Mouse (Mus musculus) embryonic facial prominence, embryonic 12.5 days (tissue): ENCODE data around the gene Antxrl. TPM values are rescaled to one million over a fixed set of nuclear protein-coding genes. Genes with fewer than 3 reads are reported as not detected.

Experiments used
- ATAC-seq: fragments of 200-750 bp; cut with Nextera tagmentation; 2 replicates; pipeline ENCODE4 v1.8.0; 2017; ENCODE audit not compliant: insufficient number of reproducible peaks, insufficient read depth, low FRiP score, low TSS enrichment
- H3K27ac ChIP-seq: fragments of 300-500 bp; sonication (generic); 2 replicates; pipeline ENCODE4 v1.5.1; 2016; ENCODE audit warnings: mild to moderate bottlenecking
- H3K27me3 ChIP-seq: fragments of 300-500 bp; sonication (generic); 2 replicates; pipeline ENCODE4 v1.6.1; 2016; ENCODE audit warnings: mild to moderate bottlenecking, moderate library complexity
- H3K36me3 ChIP-seq: fragments of 300-500 bp; sonication (generic); 2 replicates; pipeline ENCODE4 v1.6.1; 2016; ENCODE audit warnings: mild to moderate bottlenecking
- H3K4me1 ChIP-seq: fragments of 300-500 bp; sonication (generic); 2 replicates; pipeline ENCODE4 v1.6.1; 2016
- H3K4me2 ChIP-seq: fragments of 300-500 bp; sonication (generic); replicated peaks from 2 replicates; pipeline ENCODE4 v1.6.1; 2016; ENCODE audit warnings: mild to moderate bottlenecking, moderate library complexity
- H3K4me3 ChIP-seq: fragments of 300-500 bp; sonication (generic); 2 replicates; pipeline ENCODE4 v1.5.1; 2016; ENCODE audit warnings: mild to moderate bottlenecking
- H3K9ac ChIP-seq: fragments of 300-500 bp; sonication (generic); 2 replicates; pipeline ENCODE4 v1.6.1; 2016; ENCODE audit warnings: mild to moderate bottlenecking, moderate library complexity
- H3K9me3 ChIP-seq: fragments of 300-500 bp; sonication (generic); 2 replicates; pipeline ENCODE4 v1.6.1; 2016; ENCODE audit warnings: mild to moderate bottlenecking, moderate library complexity
- WGBS: fragments of 180-500 bp; shearing (Covaris S2); methylation state at CpG from one replicate; pipeline ENCODE4 v1.1.7; 2016; 5-methylcytosine and 5-hydroxymethylcytosine counted together
- polyA plus RNA-seq: library from polyadenylated mRNA; unstranded; fragments of >200 nt; fragmentation: Nextera tagmentation; extraction: Ambion mirVana; gene quantifications from 2 replicates; pipeline ENCODE4 v1.2.1, GENCODE M21; 2016

The Antxrl gene
- polyA plus RNA-seq, 1 experiment from 2014 or later: not detected

DNA sequence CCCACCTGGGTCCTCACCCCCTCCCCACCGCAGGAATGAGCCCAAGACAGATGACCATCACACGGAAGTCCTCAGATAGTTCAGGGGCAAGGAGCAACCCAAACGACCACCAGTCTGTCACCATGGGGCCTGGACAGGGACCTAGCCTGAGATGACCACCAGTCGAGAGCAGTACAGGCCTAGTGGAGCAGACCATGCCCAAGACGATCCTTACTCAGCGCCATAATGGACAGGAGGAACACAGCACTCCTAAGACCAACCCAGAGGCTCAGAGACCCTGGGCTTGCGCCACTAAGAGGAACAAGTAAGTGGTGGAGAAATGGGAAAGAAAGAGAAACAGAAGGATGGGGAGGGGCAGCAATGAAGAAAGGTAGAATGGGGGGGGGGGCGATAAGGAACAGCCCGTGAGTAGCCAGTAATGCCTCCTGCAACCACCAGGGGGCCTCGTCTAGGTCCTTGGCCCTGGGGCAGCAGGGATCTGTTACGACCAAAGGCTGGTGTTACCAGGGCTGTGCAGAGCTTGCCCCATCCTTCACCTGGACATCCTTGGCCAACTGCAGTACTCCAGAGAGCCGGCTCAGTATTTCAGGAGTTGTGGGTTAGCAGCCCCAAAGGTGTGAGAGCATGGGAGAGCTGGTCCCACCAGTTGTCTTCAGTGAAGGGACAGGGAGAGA, 54.0 kb downstream of the Antxrl start:
- H3K27ac ChIP-seq: no peak overlapping the region
- no peaks in the 10 kb centered on the region for H3K36me3 ChIP-seq
- H3K9ac ChIP-seq: no peak overlapping the region
- no peak overlapping the region for H3K4me2 ChIP-seq
- H3K4me3 ChIP-seq: no peak overlapping the region
- WGBS: 59% methylated on average over 12 of the region's 12 CpGs
- ATAC-seq: no peak
- no peaks in the 10 kb centered on the region for H3K9me3 ChIP-seq
- no peaks in the 10 kb centered on the region for H3K27me3 ChIP-seq
- H3K4me1 ChIP-seq: no peaks in the 10 kb centered on the region

- Histone ChIP-seq H3K9me3 (no peaks in the 10 kb centered on the region), H3K36me3 (no peaks in the 10 kb centered on the region), H3K27ac (no peak overlapping the region), H3K4me3 (no peak overlapping the region), H3K4me1 (no peaks in the 10 kb centered on the region), H3K9ac (no peak overlapping the region), H3K27me3 (no peaks in the 10 kb centered on the region), H3K4me2 (no peak overlapping the region)
- 74% methylated on average over 4 of the region's 4 CpGs for WGBS
- ATAC-seq: no peak
Measured at GRCm38 (mm10) chr14:34107594-34107993, 55.1 kb downstream of the Antxrl start.

- no peak for ATAC-seq
- Histone ChIP-seq H3K4me3 (no peak overlapping the region), H3K4me1 (no peaks in the 10 kb centered on the region), H3K9me3 (no peaks in the 10 kb centered on the region), H3K4me2 (no peak overlapping the region), H3K9ac (no peak overlapping the region), H3K27me3 (no peaks in the 10 kb centered on the region), H3K36me3 (no peaks in the 10 kb centered on the region), H3K27ac (no peak overlapping the region)
- WGBS: 90% methylated on average over 4 of the region's 4 CpGs
Measured at GRCm38 (mm10) chr14:34114311-34114710, 61.8 kb downstream of the Antxrl start.

DNA sequence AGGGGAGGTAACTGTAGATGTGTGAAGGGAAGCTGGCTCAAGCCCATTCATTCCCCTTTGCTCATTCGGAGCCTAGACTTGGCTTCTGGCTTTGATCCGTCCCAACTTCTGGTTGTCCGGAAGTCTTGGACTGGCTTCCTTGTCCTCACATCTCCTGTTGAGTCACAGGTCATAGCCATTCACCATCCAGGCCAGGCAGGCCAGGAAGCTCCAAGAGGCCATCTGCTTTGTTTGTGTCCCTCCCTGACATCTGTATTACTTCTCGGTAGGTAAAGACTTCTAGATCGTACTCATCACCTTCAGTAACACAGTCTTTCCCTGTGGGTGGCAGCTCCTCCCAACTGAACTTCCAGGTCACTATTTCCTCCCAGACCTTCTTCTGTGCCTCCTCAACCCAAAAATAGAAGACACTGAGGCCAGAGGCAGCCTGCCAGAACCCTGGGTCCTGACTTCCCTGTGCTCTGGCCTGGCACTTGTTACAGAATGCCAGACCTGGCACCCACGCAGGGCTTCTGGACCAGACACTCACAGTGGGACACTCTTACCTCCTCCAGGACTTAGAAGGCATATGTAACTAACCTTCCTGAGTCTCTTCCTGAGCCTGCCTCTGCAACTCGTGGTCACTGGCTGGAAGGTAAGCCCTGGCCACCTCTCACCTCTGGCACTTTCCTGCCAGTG, 66.7 kb downstream of the Antxrl start:
- Histone ChIP-seq H3K4me3 (no peak overlapping the region), H3K36me3 (no peaks in the 10 kb centered on the region), H3K27me3 (no peaks in the 10 kb centered on the region), H3K4me1 (no peaks in the 10 kb centered on the region), H3K9me3 (no peaks in the 10 kb centered on the region), H3K27ac (no peak overlapping the region), H3K9ac (no peak overlapping the region), H3K4me2 (no peak overlapping the region)
- WGBS: 75% methylated on average over 7 of the region's 7 CpGs
- ATAC-seq: no peak

DNA sequence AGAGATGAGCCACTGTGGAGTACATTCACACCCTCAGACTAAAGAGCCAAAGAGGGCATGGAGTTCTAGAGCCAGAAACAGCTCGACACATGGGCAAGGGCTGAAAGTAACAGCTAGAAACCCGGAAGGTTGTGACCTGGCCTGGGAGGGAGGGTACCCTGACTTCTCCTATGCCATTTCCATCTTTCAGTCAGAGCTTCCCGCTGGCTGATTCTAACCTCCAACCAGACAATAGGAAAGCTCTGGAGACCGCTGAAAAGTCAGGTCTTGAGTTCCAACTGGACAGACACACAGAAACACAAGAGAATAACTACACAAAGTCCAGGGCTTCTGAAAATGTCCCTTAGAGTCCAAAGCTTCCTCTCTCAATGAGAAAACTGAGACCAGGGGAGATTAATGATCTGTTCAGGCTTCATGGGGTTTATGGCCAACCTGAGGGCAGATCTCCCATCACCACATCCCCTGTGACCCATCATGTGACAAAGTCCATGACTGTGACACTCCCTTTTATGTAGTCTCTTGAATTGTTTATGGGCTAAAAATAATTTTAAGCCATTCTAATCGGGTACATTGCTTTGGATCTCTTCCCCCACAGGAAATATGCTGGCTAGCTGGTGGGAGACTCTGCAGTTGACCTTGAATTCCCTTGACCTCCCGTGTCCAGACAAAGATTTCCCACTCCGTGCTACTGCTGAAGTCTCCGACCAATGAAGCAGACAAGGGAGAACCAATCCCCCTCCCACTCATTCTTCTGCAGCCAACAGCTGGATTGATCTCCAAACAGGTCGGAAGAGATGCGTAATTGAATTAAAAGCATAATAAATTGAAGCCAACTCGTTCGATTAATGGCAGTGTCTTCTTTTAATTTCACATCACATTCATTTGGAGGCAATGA, 67.8 kb downstream of the Antxrl start:
- no peaks in the 10 kb centered on the region for H3K36me3 ChIP-seq
- no peaks in the 10 kb centered on the region for H3K9me3 ChIP-seq
- no peaks in the 10 kb centered on the region for H3K27me3 ChIP-seq
- H3K4me3 ChIP-seq: no peak overlapping the region
- no peak overlapping the region for H3K9ac ChIP-seq
- no peak overlapping the region for H3K4me2 ChIP-seq
- no peaks in the 10 kb centered on the region for H3K4me1 ChIP-seq
- no peak for ATAC-seq
- WGBS: 80% methylated on average over 12 of the region's 12 CpGs
- H3K27ac ChIP-seq: no peak overlapping the region

DNA sequence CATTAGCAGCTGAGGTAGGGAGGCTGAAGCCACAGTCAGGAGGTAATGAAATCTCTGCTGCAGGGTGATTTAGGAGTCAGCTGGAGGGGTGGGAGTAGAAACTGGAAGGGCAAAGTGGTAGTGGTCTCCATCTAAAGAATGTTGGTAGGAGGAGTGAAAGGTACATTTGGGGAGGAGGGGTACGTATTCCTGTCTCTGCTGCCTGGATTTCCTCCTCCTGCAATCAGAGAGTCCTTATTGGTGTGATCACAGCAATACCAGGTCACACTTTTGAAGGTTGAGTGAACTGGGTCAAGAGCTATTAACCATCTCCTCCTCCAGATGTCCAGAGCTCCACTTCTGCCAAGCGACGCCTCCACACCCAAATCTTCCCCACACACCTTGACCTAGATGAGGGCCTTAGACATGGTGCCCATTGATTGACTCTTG, 68.4 kb downstream of the Antxrl start:
- H3K4me1 ChIP-seq: no peaks in the 10 kb centered on the region
- no peaks in the 10 kb centered on the region for H3K27me3 ChIP-seq
- H3K36me3 ChIP-seq: no peaks in the 10 kb centered on the region
- H3K9ac ChIP-seq: no peak overlapping the region
- WGBS: 87% methylated on average over 3 of the region's 3 CpGs
- no peaks in the 10 kb centered on the region for H3K9me3 ChIP-seq
- ATAC-seq: no peak
- H3K27ac ChIP-seq: no peak overlapping the region
- H3K4me2 ChIP-seq: no peak overlapping the region
- no peak overlapping the region for H3K4me3 ChIP-seq

DNA sequence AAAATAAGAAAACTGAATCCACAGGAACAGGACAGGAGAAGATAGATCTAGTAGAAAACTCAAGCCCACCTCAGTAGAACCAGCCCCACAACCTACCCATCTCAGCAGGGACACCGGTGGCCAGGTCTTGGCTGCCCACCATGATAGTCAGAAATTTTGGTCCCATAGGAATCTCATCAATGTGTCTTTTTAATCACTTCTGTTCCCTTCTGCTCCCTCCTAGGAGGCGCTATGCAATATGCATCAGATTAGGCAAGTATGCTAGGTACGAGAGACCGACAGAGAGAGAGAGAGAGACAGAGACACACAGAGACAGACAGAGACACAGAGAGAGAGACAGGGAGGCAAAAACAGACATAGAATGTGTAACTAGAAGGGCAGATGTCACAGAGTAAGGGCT, 69.2 kb downstream of the Antxrl start:
- Histone ChIP-seq H3K27ac (no peak overlapping the region), H3K36me3 (no peaks in the 10 kb centered on the region), H3K9me3 (no peaks in the 10 kb centered on the region), H3K27me3 (no peaks in the 10 kb centered on the region), H3K9ac (no peak overlapping the region), H3K4me3 (no peak overlapping the region), H3K4me1 (no peaks in the 10 kb centered on the region), H3K4me2 (no peak overlapping the region)
- WGBS: 90% methylated on average over 4 of the region's 4 CpGs
- no peak for ATAC-seq

Other genes starting within 250 kb of the Antxrl start
- 18.6 and 20.6 TPM in 2 replicates for gene Gdf10, start 129.1 kb upstream of the Antxrl start, polyA plus RNA-seq
- not detected in 2 replicates for gene Gdf2, start 111.7 kb upstream of the Antxrl start, polyA plus RNA-seq
- gene Rbp3, start 98.7 kb upstream of the Antxrl start, polyA plus RNA-seq: 0.05 and 0.09 TPM in 2 replicates
- 0.43 and 0.59 TPM in 2 replicates for gene Zfp488, start 73.9 kb upstream of the Antxrl start, polyA plus RNA-seq
- gene Gm30083, start 37.5 kb upstream of the Antxrl start, polyA plus RNA-seq: not detected in 2 replicates
- not detected in 2 replicates for gene Gm5460, start 35.9 kb upstream of the Antxrl start, polyA plus RNA-seq
- 6.8 and 7.9 TPM in 2 replicates for gene Anxa8, start 33.3 kb downstream of the Antxrl start, polyA plus RNA-seq
- not detected in 2 replicates for gene A630023A22Rik, start 50.0 kb downstream of the Antxrl start, polyA plus RNA-seq
- gene Npy4r, start 99.8 kb downstream of the Antxrl start, polyA plus RNA-seq: 0.15 and 0.18 TPM in 2 replicates
- 1.9 and 2.1 TPM in 2 replicates for gene Gprin2, start 148.9 kb downstream of the Antxrl start, polyA plus RNA-seq
- gene Syt15, start 166.9 kb downstream of the Antxrl start, polyA plus RNA-seq: 0.18 and 0.23 TPM in 2 replicates